Mouse (Mus musculus) mature B cell (primary cell): ENCODE measurements at regions not wholly inside any gene's neighbourhood (a gene's known extent, or its start where the extent isn't known, plus 50 kb on each side); places are given as distances from the start of the nearest gene placed in this dataset.

Experiments
- in situ Hi-C: fragments of 300-500 bp; cut with MboI; formaldehyde crosslinking; loops from 2 replicates; pipeline ENCODE4 v1.14.3; 2019

GRCm38 (mm10) chr4:55941423-55941822, 409.2 kb upstream of the Klf4 start:
- in situ Hi-C loops: no loop called here

GRCm38 (mm10) chr4:55938383-55938782, 406.1 kb upstream of the Klf4 start:
- in situ Hi-C loops: no loop called here

GRCm38 (mm10) chr4:55937833-55938232, 405.6 kb upstream of the Klf4 start:
- in situ Hi-C loops: no loop called here

DNA sequence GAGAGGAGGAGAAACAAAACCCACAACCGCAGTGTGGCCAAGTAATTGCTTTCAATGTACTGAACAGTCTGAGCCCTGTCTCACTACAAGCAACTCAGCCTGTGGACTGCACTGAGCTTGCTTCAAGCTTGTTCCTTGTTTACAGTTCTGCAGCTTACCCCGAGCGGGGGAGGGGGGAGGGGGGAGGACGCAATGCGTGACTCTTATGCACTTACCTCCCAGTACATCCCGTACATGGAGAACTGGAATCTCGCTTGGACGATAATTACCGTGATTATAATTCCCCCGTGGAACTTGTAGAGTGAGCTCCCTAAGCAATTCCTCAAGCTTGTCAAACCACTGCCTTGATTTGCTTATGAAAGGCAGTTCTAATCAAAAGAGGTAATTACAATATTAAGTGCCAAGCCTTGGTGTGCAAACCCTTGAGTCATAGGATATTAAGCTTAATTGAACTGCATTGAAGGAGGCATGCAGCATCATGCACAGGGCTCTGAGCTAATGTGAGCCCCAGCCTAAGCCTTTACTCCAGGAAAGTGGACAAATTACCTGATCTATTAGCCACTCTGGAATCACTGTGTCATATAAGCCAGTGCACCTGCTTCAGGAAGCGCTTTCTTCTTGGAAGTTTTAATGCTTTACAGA, 397.0 kb upstream of the Klf4 start:
- in situ Hi-C loops: no loop called here

- in situ Hi-C loops: no loop called here
Observed at GRCm38 (mm10) chr4:55928670-55929069, 396.4 kb upstream of the Klf4 start.

GRCm38 (mm10) chr4:55928196-55928595, 395.9 kb upstream of the Klf4 start:
- in situ Hi-C loops: no loop called here

DNA sequence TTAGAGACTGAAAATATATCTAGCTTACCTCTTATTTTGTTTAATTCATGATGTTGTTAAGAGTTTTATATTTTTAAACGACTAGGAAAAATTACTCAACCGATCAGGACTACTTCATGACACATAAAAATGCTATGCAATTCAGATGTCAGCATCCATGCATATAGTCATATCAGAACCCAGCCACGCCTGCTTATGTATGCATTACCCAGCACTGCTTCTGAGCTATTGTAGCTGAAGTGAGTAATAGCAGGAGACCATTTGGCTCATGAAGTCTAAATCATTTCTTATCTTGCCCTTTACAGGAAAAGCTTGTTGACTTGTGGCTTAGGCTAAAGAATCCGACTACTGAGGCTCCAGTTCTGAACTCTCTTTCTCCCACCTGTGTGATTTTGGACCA, 395.1 kb upstream of the Klf4 start:
- in situ Hi-C loops: no loop called here

GRCm38 (mm10) chr4:55924974-55925373, 392.7 kb upstream of the Klf4 start:
- in situ Hi-C loops: no loop called here

GRCm38 (mm10) chr4:55921217-55921616, 389.0 kb upstream of the Klf4 start:
- in situ Hi-C loops: no loop called here

DNA sequence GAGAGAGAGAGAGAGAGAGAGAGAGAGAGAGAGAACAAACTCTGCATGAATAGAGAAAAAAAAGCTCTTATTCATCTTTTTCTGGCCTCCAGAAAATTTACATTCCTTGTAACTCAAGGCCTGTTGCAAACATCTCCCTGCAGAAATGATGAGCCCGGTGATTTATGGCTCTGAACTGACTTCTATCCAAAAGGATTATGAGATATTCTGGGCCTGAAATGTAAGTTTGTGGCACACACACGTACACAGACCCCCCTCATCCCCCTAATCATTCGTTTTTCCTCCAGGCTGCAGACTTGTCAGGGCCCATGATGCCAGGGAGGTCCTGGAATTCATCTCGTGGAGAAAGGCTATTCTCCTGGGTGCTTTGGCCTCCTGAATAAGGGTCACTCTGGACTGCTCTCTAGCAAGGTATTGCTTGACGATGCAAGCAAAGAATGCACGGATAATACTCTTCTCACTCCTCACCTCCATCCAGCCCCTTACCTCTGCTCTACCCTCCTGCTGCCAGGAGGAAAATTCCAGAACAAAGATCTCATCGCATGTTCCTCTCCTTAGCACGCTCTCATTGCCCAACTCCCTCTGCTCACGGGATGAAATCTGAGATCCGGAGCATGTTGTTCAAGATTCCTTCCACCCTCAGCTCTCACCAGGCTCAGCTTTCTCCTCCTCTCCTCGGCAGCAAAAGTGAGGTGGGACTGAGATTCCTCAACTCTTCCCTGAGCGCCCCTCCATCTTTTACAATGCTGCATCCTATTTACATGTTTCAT, 362.0 kb upstream of the Klf4 start:
- in situ Hi-C loops: no loop called here

DNA sequence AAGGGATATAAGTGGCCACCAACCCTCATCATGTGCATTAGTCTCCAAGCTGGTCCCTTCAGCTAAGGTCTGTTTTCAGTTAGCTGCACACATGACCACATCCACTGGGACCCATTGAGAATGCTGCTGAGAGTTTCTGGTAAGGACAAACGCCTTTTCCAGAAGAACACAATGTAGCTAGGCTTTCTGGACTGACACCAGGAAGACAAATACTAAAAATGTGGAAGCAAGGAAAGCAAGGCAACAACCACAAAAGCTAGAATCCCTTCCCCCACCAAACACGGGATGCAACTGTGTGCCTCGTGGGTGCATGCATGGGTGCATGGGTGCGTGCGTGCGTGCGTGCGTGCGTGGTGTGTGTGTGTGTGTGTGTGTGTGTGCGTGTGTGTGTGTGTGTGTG, 359.4 kb upstream of the Klf4 start:
- in situ Hi-C loops: no loop called here

DNA sequence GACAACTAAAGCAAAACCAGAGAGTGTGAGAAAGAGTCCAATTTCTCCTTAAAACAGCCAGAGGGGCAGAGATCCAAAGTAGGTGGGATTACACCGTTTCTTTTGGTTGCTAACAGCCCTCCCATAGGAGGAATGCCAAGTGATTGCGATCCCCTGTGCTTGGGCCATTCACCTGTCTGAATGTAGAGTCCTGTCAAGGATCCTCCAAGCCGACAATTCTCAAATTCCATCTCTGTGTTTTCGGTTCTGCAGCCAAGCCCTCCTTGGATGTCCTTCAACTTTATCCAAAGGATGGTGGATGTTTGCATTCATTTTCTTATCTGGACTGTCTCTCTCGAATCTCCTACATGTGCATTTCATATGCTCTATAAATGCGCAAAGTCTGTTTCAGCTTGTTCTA, 355.3 kb upstream of the Klf4 start:
- in situ Hi-C loops: no loop called here

DNA sequence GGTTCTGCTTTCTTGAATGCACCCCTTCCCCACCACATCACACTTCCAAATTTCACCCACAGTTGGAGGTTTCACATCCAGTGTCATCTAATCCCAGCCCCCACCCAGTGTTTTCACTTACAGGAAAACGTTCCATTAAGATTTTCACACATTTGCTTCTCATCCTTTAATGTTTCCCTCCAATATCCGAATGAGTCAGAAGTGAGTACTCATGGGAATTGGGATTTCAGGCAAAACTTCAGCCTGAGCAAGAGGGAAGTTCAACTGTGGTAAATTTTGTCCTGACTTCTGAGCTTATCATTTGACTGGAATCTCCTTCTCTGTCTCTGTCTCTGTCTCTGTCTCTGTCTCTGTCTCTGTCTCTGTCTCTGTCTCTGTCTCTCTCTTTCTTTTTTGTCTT, 350.3 kb upstream of the Klf4 start:
- in situ Hi-C loops: no loop called here

DNA sequence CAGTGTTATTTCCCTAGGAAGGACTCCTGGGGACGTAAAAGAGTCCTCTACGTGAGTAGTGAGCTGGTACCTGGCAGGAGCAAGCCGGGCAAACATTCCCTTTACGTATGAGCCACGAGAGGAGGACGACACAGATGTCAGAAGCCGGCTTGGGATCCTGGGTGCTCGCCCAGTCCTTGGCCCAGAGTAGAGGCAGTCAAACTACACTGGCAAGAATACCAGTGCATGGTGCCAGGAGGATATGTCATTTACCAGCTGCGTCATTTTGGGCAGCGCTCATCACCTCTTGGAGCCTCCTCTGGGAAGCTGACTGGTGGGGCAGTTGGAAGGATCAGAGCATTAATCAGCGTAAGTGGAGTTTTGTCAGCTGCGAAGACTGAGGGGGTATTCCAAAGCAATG, 343.0 kb upstream of the Klf4 start:
- in situ Hi-C loops: no loop called here

DNA sequence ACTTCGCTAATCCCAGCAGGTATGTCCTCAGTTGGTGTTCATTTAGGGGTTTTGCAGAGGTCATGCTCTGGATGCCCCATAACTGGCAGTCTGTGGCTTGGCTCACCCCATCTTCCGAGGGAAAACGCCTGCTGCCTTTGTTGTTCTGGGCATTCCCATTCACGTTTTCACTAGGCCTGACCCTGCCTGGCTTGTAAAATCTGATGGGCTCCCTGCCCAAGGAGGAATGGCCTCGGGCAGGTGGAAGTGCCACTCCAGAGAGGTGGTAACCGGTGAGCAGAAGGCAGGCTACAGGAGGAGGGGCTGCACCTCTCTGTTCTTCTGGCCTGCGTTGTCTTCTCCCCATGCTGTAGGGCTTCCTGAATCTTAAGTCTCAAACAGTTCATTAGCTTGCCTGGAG, 342.6 kb upstream of the Klf4 start:
- in situ Hi-C loops: no loop called here

DNA sequence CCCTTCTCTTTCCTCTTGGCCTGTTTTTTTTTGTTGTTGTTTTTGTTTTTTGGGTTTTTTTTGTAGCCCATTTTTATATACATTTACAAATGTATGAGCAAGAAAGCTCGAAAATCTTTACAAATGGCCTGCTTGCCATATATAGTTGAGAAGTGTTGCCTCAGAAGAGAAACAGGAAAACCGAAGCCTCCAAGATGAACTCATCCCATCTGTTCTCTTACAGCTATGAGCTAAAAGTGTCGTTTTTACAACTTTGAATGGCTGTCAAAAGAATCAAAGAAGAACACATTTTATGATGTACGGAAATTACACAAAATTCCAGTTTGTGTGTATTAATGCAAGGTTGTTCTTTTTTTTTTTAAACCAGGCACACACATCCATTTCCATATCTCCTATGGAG, 342.0 kb upstream of the Klf4 start:
- in situ Hi-C loops: no loop called here

DNA sequence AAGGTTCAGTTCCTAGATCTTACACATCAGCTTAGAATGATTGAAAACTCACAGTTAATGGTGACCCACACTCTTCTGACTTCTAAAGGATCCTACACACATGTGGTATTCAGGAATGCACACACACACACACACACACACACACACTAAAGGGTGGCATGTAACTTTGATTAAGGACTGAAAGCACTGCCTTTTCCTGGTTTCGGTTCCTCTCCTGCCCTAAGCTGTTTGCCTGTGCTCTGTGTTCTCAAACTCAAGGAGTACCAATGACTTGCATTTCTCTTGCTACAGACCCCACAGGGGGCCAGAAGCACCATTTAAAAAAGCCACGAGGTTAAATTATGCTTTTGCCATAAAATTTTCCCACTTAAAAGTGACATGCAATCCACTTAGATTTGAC, 327.8 kb upstream of the Klf4 start:
- in situ Hi-C loops: no loop called here

GRCm38 (mm10) chr4:55859211-55859761, 327.0 kb upstream of the Klf4 start:
- in situ Hi-C loops: no loop called here

DNA sequence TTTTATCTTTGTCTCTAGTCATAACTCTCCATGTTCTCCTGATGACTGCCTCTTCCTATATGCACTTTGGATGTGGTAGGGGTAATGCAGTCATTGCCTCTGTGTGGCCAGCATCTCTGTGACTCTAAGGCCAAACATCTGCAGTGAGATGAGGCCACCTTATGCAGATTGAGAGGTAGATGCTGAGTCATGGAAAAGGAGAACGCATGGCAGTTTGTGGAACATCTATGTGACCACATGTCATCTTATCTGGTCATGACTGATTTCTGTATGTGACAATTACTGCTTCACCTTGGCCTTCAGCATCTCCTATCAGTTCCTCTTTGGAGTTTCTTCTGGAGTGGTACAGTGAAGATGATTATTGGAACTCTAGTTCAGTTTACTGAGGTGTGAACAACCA, 319.2 kb upstream of the Klf4 start:
- in situ Hi-C loops: no loop called here

DNA sequence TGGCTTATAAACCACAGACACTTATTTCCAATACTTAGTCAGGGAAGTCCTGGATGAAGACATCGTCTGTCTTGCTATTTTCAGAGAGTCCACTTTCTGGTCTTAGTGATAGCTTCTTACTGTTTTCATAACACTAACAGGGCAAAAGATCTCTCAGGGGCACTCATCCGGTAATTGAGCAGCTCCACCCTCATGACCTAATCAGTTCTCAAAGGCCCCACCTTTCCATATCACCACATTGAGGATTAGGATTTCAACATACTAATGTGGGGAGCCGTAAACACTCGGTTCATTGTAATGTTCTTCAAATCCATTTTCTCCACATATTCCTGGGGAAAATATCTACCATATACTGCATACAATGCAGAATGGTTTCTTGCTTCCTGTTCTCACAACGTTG, 318.8 kb upstream of the Klf4 start:
- in situ Hi-C loops: no loop called here

DNA sequence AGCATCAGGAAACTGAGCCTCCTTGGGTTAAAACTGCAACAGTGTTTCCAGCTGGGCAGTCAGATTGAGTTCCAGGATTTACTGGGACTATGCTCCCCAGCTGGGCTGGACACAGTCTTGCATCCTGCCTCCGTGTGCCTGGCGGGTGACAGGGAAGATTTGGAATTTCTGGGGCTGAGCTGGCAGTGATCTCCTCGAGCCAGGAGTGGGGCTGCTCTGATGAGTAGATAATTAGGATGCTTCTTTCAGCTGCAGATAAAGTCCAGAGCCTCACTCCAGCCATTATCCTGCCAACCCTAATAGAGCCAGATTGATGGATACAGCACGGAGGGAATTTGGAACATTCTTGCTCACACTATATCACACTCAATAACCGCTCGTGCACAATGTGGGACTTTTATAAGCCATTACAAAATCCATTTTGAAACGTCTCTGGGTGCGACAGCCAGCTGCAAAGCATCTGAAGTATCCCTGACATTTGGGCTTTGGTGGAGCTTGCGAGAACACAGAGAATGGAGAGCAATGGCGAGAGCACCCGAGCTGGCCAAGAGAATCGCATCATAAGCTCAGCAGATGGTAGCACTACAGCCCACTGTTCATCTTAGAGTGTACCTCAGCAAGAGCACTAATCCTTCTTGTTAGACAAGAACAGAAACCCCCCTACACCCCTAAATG, 311.6 kb upstream of the Klf4 start:
- in situ Hi-C loops: no loop called here

- in situ Hi-C loops: no loop called here
Observed at GRCm38 (mm10) chr4:55838568-55838967, 306.3 kb upstream of the Klf4 start.
